Mouse (Mus musculus) cerebellum, adult 2 months (tissue): ENCODE measurements around the gene Gpr15. TPM values are rescaled to one million over a fixed set of nuclear protein-coding genes. Genes with fewer than 3 reads are reported as not detected.

Experiments
- DNase-seq, 2 experiments: peaks; one replicate each; pipeline ENCODE4 v3.0.0; 2021
- H3K27ac ChIP-seq: fragments of 200-500 bp; 2 replicates; pipeline ENCODE4 v1.5.1; 2012; ENCODE audit warnings: low read length, control low read depth, inconsistent platforms; ENCODE audit not compliant: insufficient read depth
- H3K27me3 ChIP-seq: fragments of 200-500 bp; 2 replicates; pipeline ENCODE4 v1.6.1; 2012; ENCODE audit warnings: inconsistent platforms, mild to moderate bottlenecking, low read length, moderate library complexity; ENCODE audit not compliant: control insufficient read depth, insufficient read depth
- H3K4me1 ChIP-seq: fragments of 200-500 bp; 2 replicates; pipeline ENCODE4 v1.6.1; 2011; ENCODE audit warnings: low read length; ENCODE audit not compliant: control insufficient read depth, insufficient read depth
- H3K4me3 ChIP-seq: fragments of 200-500 bp; replicated peaks from 2 replicates; pipeline ENCODE3; 2011; ENCODE audit warnings: mild to moderate bottlenecking, low read depth, low read length, control low read depth; ENCODE audit not compliant: insufficient read depth
- CTCF ChIP-seq: fragments of 200-500 bp; IDR thresholded peaks from 2 replicates; pipeline ENCODE4 v1.5.1; 2011; ENCODE audit warnings: low read depth, mild to moderate bottlenecking, control low read depth, low read length, moderate library complexity, borderline replicate concordance; ENCODE audit not compliant: insufficient read depth
- POLR2A ChIP-seq: fragments of 200-500 bp; IDR thresholded peaks from 2 replicates; pipeline ENCODE4 v1.6.1; 2011; ENCODE audit warnings: low read length, control low read depth, borderline replicate concordance; ENCODE audit not compliant: insufficient read depth
- WGBS: fragments of 180-500 bp; shearing (Covaris S2); methylation state at CpG from one replicate; pipeline ENCODE4 v1.1.7; 2018; 5-methylcytosine and 5-hydroxymethylcytosine counted together
- polyA plus RNA-seq: library from polyadenylated mRNA; depleted of rRNA; stranded (reverse); fragments of >200 nt; gene quantifications from 2 replicates; pipeline ENCODE4 v1.2.3, GENCODE M21; 2012; rRNA removed

Gpr15 gene
- polyA plus RNA-seq, 1 experiment, result not detected

GRCm38 (mm10) chr16:58669264-58669663, 49.6 kb downstream of the Gpr15 start:
- Histone ChIP-seq H3K4me3 (no peak overlapping the region), H3K27ac (no peak overlapping the region), H3K4me1 (no peaks in the 10 kb centered on the region), H3K27me3 (no peaks in the 10 kb centered on the region)
- 40% methylated on average over 5 of the region's 5 CpGs for WGBS
- DNase-seq, result no peak
- no peak for TF ChIP-seq CTCF
- no peak for TF ChIP-seq POLR2A

- 84% methylated on average over 3 of the region's 3 CpGs for WGBS
- Histone ChIP-seq H3K27me3 (no peaks in the 10 kb centered on the region), H3K27ac (no peak overlapping the region), H3K4me1 (no peaks in the 10 kb centered on the region), H3K4me3 (no peak overlapping the region)
- no peak for DNase-seq
- TF ChIP-seq CTCF (no peak), POLR2A (no peak)
Observed at GRCm38 (mm10) chr16:58668586-58668985, 50.3 kb downstream of the Gpr15 start.

Other genes starting within 250 kb of the Gpr15 start
- gene St3gal6, start 194.8 kb downstream of the Gpr15 start, polyA plus RNA-seq, result 23.9 and 25.3 TPM in 2 replicates
- not detected in 2 replicates for gene Gm813, start 102.1 kb downstream of the Gpr15 start, polyA plus RNA-seq
- not detected in 2 replicates for gene E330017A01Rik, start 80.3 kb downstream of the Gpr15 start, polyA plus RNA-seq
- 40.9 and 44.4 TPM in 2 replicates for gene Cpox, start 48.8 kb downstream of the Gpr15 start, polyA plus RNA-seq
- gene Cldnd1, start 8.8 kb upstream of the Gpr15 start, polyA plus RNA-seq, result 134 and 137 TPM in 2 replicates
- gene Olfr172, start 44.1 kb upstream of the Gpr15 start, polyA plus RNA-seq, result not detected in 2 replicates
- gene Olfr173, start 81.2 kb upstream of the Gpr15 start, polyA plus RNA-seq, result not detected in 2 replicates
- gene Olfr175-ps1, start 107.7 kb upstream of the Gpr15 start, polyA plus RNA-seq, result not detected in 2 replicates
- not detected in 2 replicates for gene Olfr177, start 155.7 kb upstream of the Gpr15 start, polyA plus RNA-seq
- gene Olfr178, start 173.0 kb upstream of the Gpr15 start, polyA plus RNA-seq, result not detected in 2 replicates
- not detected in 2 replicates for gene Olfr181, start 209.7 kb upstream of the Gpr15 start, polyA plus RNA-seq
- gene Olfr180, start 210.3 kb upstream of the Gpr15 start, polyA plus RNA-seq, result not detected in 2 replicates